Mouse (Mus musculus): Measurements from ENCODE around the gene Atp2a2. TPM values are rescaled to one million over a fixed set of nuclear protein-coding genes. Genes with fewer than 3 reads are reported as not detected.
"Not testable (repeated sequence)": the region's sequence is repeated elsewhere in the genome, so short reads cannot be mapped to it uniquely, and the experiment has no call there.

Gene Atp2a2
- polyA plus RNA-seq, 1 experiment from 2014 or later: 43.8 TPM

- H3K4me2 ChIP-seq: no peak overlapping the region
- H3K9me3 ChIP-seq (ENCODE audit: low read depth, low read length): no peaks in the 10 kb centered on the region
- H3K4me3 ChIP-seq (ENCODE audit: low read depth, low read length): no peak overlapping the region
- no peak overlapping the region for H3K9ac ChIP-seq
- H3K4me1 ChIP-seq (ENCODE audit: insufficient read depth): no peaks in the 10 kb centered on the region
- DNase-seq: peak; percentile 25
- no peak for ATAC-seq (ENCODE audit: insufficient read depth)
- no peak overlapping the region for H3K27ac ChIP-seq (ENCODE audit: low read depth)
- H3K36me3 ChIP-seq (ENCODE audit: insufficient read depth): peaks cover 99% of the 10 kb centered on the region
- TF ChIP-seq CTCF (IDR thresholded peaks at IDR 0.05; ENCODE audit: low read depth): no peak
- WGBS: 69% methylated on average over 5 of the region's 5 CpGs
- H3K27me3 ChIP-seq (ENCODE audit: insufficient read depth, low read length): no peaks in the 10 kb centered on the region
Observed at GRCm38 (mm10) chr5:122471658-122472057, 30.4 kb downstream of the Atp2a2 start.

- Histone ChIP-seq H3K4me2 (no peak overlapping the region), H3K36me3 (ENCODE audit: insufficient read depth) (peaks cover 100% of the 10 kb centered on the region), H3K9ac (no peak overlapping the region), H3K9me3 (ENCODE audit: low read depth, low read length) (no peaks in the 10 kb centered on the region), H3K4me3 (ENCODE audit: low read depth, low read length) (no peak overlapping the region), H3K4me1 (ENCODE audit: insufficient read depth) (no peaks in the 10 kb centered on the region), H3K27ac (ENCODE audit: low read depth) (no peak overlapping the region), H3K27me3 (ENCODE audit: insufficient read depth, low read length) (no peaks in the 10 kb centered on the region)
- no peak for DNase-seq
- WGBS: 86% methylated on average over 9 of the region's 9 CpGs
- TF ChIP-seq CTCF (IDR thresholded peaks at IDR 0.05; ENCODE audit: low read depth): no peak
- no peak for ATAC-seq (ENCODE audit: insufficient read depth)
Observed at GRCm38 (mm10) chr5:122461431-122461830, 40.6 kb downstream of the Atp2a2 start.

GRCm38 (mm10) chr5:122460656-122461055, 41.4 kb downstream of the Atp2a2 start:
- no peak overlapping the region for H3K27ac ChIP-seq (ENCODE audit: low read depth)
- H3K9ac ChIP-seq: no peak overlapping the region
- DNase-seq (no peak), ATAC-seq (ENCODE audit: insufficient read depth) (no peak)
- H3K4me1 ChIP-seq (ENCODE audit: insufficient read depth): no peaks in the 10 kb centered on the region
- WGBS: 80% methylated on average over 11 of the region's 11 CpGs
- H3K9me3 ChIP-seq (ENCODE audit: low read depth, low read length): no peaks in the 10 kb centered on the region
- H3K36me3 ChIP-seq (ENCODE audit: insufficient read depth): peaks cover 100% of the 10 kb centered on the region
- no peak overlapping the region for H3K4me3 ChIP-seq (ENCODE audit: low read depth, low read length)
- no peak for TF ChIP-seq CTCF (IDR thresholded peaks at IDR 0.05; ENCODE audit: low read depth)
- H3K27me3 ChIP-seq (ENCODE audit: insufficient read depth, low read length): no peaks in the 10 kb centered on the region
- no peak overlapping the region for H3K4me2 ChIP-seq

GRCm38 (mm10) chr5:122459335-122459734, 42.7 kb downstream of the Atp2a2 start:
- Histone ChIP-seq H3K9ac (no peak overlapping the region), H3K36me3 (ENCODE audit: insufficient read depth) (peaks cover 100% of the 10 kb centered on the region), H3K27me3 (ENCODE audit: insufficient read depth, low read length) (no peaks in the 10 kb centered on the region), H3K27ac (ENCODE audit: low read depth) (no peak overlapping the region), H3K4me1 (ENCODE audit: insufficient read depth) (no peaks in the 10 kb centered on the region), H3K4me3 (ENCODE audit: low read depth, low read length) (no peak overlapping the region), H3K4me2 (no peak overlapping the region), H3K9me3 (ENCODE audit: low read depth, low read length) (no peaks in the 10 kb centered on the region)
- no peak for TF ChIP-seq CTCF (IDR thresholded peaks at IDR 0.05; ENCODE audit: low read depth)
- ATAC-seq (ENCODE audit: insufficient read depth) (no peak), DNase-seq (no peak)
- WGBS: 91% methylated on average over 5 of the region's 5 CpGs

GRCm38 (mm10) chr5:122458066-122458465, 44.0 kb downstream of the Atp2a2 start:
- H3K4me3 ChIP-seq (ENCODE audit: low read depth, low read length): no peak overlapping the region
- no peaks in the 10 kb centered on the region for H3K9me3 ChIP-seq (ENCODE audit: low read depth, low read length)
- no peak overlapping the region for H3K4me2 ChIP-seq
- WGBS: 78% methylated on average over 4 of the region's 4 CpGs
- no peak overlapping the region for H3K9ac ChIP-seq
- H3K4me1 ChIP-seq (ENCODE audit: insufficient read depth): no peaks in the 10 kb centered on the region
- no peaks in the 10 kb centered on the region for H3K27me3 ChIP-seq (ENCODE audit: insufficient read depth, low read length)
- H3K27ac ChIP-seq (ENCODE audit: low read depth): no peak overlapping the region
- DNase-seq (no peak), ATAC-seq (ENCODE audit: insufficient read depth) (no peak)
- H3K36me3 ChIP-seq (ENCODE audit: insufficient read depth): peaks cover 100% of the 10 kb centered on the region
- TF ChIP-seq CTCF (IDR thresholded peaks at IDR 0.05; ENCODE audit: low read depth): no peak

- TF ChIP-seq CTCF (IDR thresholded peaks at IDR 0.05; ENCODE audit: low read depth): 0 out of 2 replicates have a peak, but pooled peaks have one; percentile 14
- not testable (repeated sequence) for H3K4me3 ChIP-seq (ENCODE audit: low read depth, low read length); ATAC-seq (ENCODE audit: insufficient read depth); H3K4me2 ChIP-seq; DNase-seq; H3K27ac ChIP-seq (ENCODE audit: low read depth); H3K4me1 ChIP-seq (ENCODE audit: insufficient read depth); H3K9ac ChIP-seq; H3K9me3 ChIP-seq (ENCODE audit: low read depth, low read length); H3K27me3 ChIP-seq (ENCODE audit: insufficient read depth, low read length)
- 77% methylated on average over 9 of the region's 9 CpGs for WGBS
- peaks cover 99% of the 10 kb centered on the region for H3K36me3 ChIP-seq (ENCODE audit: insufficient read depth)
Observed at GRCm38 (mm10) chr5:122457054-122457453, 45.0 kb downstream of the Atp2a2 start.

GRCm38 (mm10) chr5:122455584-122455983, 46.4 kb downstream of the Atp2a2 start:
- no peak for TF ChIP-seq CTCF (IDR thresholded peaks at IDR 0.05; ENCODE audit: low read depth)
- Histone ChIP-seq H3K4me1 (ENCODE audit: insufficient read depth) (no peaks in the 10 kb centered on the region), H3K36me3 (ENCODE audit: insufficient read depth) (peaks cover 86% of the 10 kb centered on the region), H3K9ac (no peak overlapping the region), H3K4me3 (ENCODE audit: low read depth, low read length) (no peak overlapping the region), H3K27me3 (ENCODE audit: insufficient read depth, low read length) (no peaks in the 10 kb centered on the region), H3K4me2 (no peak overlapping the region), H3K27ac (ENCODE audit: low read depth) (no peak overlapping the region), H3K9me3 (ENCODE audit: low read depth, low read length) (no peaks in the 10 kb centered on the region)
- no peak for ATAC-seq (ENCODE audit: insufficient read depth)
- no peak for DNase-seq
- WGBS: 83% methylated on average over 3 of the region's 3 CpGs

GRCm38 (mm10) chr5:122454883-122455282, 47.1 kb downstream of the Atp2a2 start:
- no peaks in the 10 kb centered on the region for H3K9me3 ChIP-seq (ENCODE audit: low read depth, low read length)
- peaks cover 81% of the 10 kb centered on the region for H3K36me3 ChIP-seq (ENCODE audit: insufficient read depth)
- TF ChIP-seq CTCF (IDR thresholded peaks at IDR 0.05; ENCODE audit: low read depth): no peak
- H3K4me3 ChIP-seq (ENCODE audit: low read depth, low read length): no peak overlapping the region
- DNase-seq (no peak), ATAC-seq (ENCODE audit: insufficient read depth) (0 out of 2 replicates have a peak, but pooled peaks have one; percentile 3)
- H3K27me3 ChIP-seq (ENCODE audit: insufficient read depth, low read length): no peaks in the 10 kb centered on the region
- H3K27ac ChIP-seq (ENCODE audit: low read depth): no peak overlapping the region
- H3K4me1 ChIP-seq (ENCODE audit: insufficient read depth): no peaks in the 10 kb centered on the region
- no peak overlapping the region for H3K4me2 ChIP-seq
- WGBS: 90% methylated on average over 3 of the region's 3 CpGs
- H3K9ac ChIP-seq: no peak overlapping the region
